Mouse (Mus musculus): ENCODE data around the gene Scarf2.

DNA sequence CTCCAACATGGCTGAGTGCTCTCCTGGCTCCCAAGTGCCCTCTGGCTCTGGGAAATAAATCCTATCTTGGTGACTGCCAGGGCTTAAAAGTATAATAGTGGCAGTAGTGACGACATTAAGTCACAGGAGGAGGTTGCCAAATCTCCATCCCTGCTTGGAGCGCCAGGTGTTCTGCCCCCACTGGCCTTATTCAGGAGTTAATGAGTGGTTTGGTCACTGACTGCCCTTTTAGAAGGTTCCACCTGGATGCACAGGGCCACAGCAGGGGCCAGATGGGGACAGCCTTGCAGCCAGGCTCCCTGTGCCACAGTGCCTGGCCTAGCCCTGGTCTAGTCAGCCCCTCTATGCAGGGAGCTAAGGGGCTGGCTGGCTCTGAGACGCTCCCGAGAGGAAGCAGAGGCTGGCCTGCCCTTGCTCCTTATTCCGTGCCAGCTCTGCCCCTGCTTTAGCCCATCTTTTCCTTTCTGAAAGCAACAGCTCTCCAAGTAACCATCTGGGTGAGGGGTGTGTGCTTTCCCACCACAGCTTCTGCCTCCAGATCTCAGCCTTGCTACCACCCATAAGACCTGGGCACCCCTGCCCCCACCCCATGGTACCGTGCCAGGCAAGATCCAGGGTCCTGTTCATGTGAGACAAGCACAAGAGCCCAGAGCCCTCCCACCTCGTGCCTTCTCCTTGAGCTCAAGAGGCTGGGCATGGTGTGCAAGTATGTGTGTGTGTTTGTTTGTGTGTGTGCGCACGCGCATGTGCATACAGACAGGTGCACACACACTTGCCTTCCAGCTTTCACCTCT, 33.5 kb downstream of the Scarf2 start:
- TF ChIP-seq CTCF (conservative IDR thresholded peaks at IDR 0.05; ENCODE audit: low read length) (no peak), NANOG (IDR thresholded peaks at IDR 0.05; ENCODE audit: borderline replicate concordance, low read length) (no peak)
